Mouse (Mus musculus): ENCODE measurements around the gene Pon2. TPM values are rescaled to one million over a fixed set of nuclear protein-coding genes. Genes with fewer than 3 reads are reported as not detected.
"Not testable (repeated sequence)": the region's sequence is repeated elsewhere in the genome, so short reads cannot be mapped to it uniquely, and the experiment has no call there.

Pon2 gene
- total RNA-seq, 1 experiment: 12.7 TPM

- DNase-seq (ENCODE audit: low read depth, low spot score): no peak
- no peaks in the 10 kb centered on the region for H3K9me3 ChIP-seq (ENCODE audit: control insufficient read depth, insufficient read depth, low read depth, low read length)
- H3K27ac ChIP-seq (ENCODE audit: insufficient read depth, low read depth, low read length, poor library complexity, severe bottlenecking): no peak overlapping the region
- in situ Hi-C loops (cut with MboI; ENCODE audit: low sequenced_read_pairs in 2 of 2, unreplicated experiment in 2 of 2): no loop called here
- H3K9ac ChIP-seq (ENCODE audit: insufficient read depth, low read depth, low read length, poor library complexity, severe bottlenecking): no peak overlapping the region
- no peak overlapping the region for H3K4me3 ChIP-seq (ENCODE audit: insufficient read depth in 1 of 2, low read depth in 1 of 2, low read length in 2 of 2, poor library complexity in 1 of 2, severe bottlenecking in 1 of 2)
- TF ChIP-seq MAFK (IDR thresholded peaks at IDR 0.05; ENCODE audit: insufficient read depth, low read depth, low read length) (no peak), CHD2 (IDR thresholded peaks at IDR 0.05; ENCODE audit: low read depth, low read length) (no peak), HCFC1 (IDR thresholded peaks at IDR 0.05; ENCODE audit: borderline replicate concordance, insufficient read depth, low read length) (no peak), ZNF384 (IDR thresholded peaks at IDR 0.05; ENCODE audit: low read depth, low read length) (no peak), ZC3H11A (IDR thresholded peaks at IDR 0.05; ENCODE audit: borderline replicate concordance, low read depth, low read length) (no peak)
- H3K36me3 ChIP-seq (ENCODE audit: control insufficient read depth, insufficient read depth, low read length, poor library complexity, severe bottlenecking): no peaks in the 10 kb centered on the region
- no peaks in the 10 kb centered on the region for H3K4me1 ChIP-seq (ENCODE audit: control insufficient read depth in 2 of 2, insufficient read depth in 2 of 2, low read length in 2 of 2, poor library complexity in 1 of 2)
These were observed 63.7 kb downstream of the Pon2 start for GRCm38 (mm10) chr6:5234563-5234962.

DNA sequence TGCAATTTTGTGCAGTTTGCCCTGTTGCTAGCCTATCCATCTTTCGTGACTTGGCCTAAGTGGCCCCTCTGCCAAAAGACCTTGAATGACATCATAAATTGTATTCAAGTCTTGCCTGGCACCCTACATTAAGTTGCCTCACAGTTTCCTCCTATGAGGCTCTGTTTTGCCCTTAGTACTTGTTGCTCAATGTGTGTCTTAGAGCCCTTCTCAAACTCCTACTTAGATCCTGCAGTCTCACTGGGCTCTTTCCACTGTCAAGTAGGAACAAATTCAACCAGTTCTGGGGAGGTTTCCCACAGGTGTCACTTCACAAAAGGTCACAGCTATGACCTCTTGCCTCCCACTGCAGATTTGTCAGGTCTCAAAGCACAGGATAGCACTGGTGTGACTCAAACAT, 64.4 kb downstream of the Pon2 start:
- Histone ChIP-seq H3K27ac (ENCODE audit: insufficient read depth, low read depth, low read length, poor library complexity, severe bottlenecking) (no peak overlapping the region), H3K4me3 (ENCODE audit: insufficient read depth in 1 of 2, low read depth in 1 of 2, low read length in 2 of 2, poor library complexity in 1 of 2, severe bottlenecking in 1 of 2) (no peak overlapping the region), H3K36me3 (ENCODE audit: control insufficient read depth, insufficient read depth, low read length, poor library complexity, severe bottlenecking) (no peaks in the 10 kb centered on the region), H3K9ac (ENCODE audit: insufficient read depth, low read depth, low read length, poor library complexity, severe bottlenecking) (no peak overlapping the region), H3K4me1 (ENCODE audit: control insufficient read depth in 2 of 2, insufficient read depth in 2 of 2, low read length in 2 of 2, poor library complexity in 1 of 2) (no peaks in the 10 kb centered on the region), H3K9me3 (ENCODE audit: control insufficient read depth, insufficient read depth, low read depth, low read length) (no peaks in the 10 kb centered on the region)
- TF ChIP-seq HCFC1 (IDR thresholded peaks at IDR 0.05; ENCODE audit: borderline replicate concordance, insufficient read depth, low read length) (no peak), MAFK (IDR thresholded peaks at IDR 0.05; ENCODE audit: insufficient read depth, low read depth, low read length) (no peak), CHD2 (IDR thresholded peaks at IDR 0.05; ENCODE audit: low read depth, low read length) (no peak), ZNF384 (IDR thresholded peaks at IDR 0.05; ENCODE audit: low read depth, low read length) (no peak), ZC3H11A (IDR thresholded peaks at IDR 0.05; ENCODE audit: borderline replicate concordance, low read depth, low read length) (no peak)
- in situ Hi-C loops (cut with MboI; ENCODE audit: low sequenced_read_pairs in 2 of 2, unreplicated experiment in 2 of 2): no loop called here
- no peak for DNase-seq (ENCODE audit: low read depth, low spot score)

- Histone ChIP-seq H3K36me3 (ENCODE audit: control insufficient read depth, insufficient read depth, low read length, poor library complexity, severe bottlenecking) (no peaks in the 10 kb centered on the region), H3K4me1 (ENCODE audit: control insufficient read depth in 2 of 2, insufficient read depth in 2 of 2, low read length in 2 of 2, poor library complexity in 1 of 2) (no peaks in the 10 kb centered on the region), H3K9me3 (ENCODE audit: control insufficient read depth, insufficient read depth, low read depth, low read length) (no peaks in the 10 kb centered on the region), H3K4me3 (ENCODE audit: insufficient read depth in 1 of 2, low read depth in 1 of 2, low read length in 2 of 2, poor library complexity in 1 of 2, severe bottlenecking in 1 of 2) (no peak overlapping the region), H3K9ac (ENCODE audit: insufficient read depth, low read depth, low read length, poor library complexity, severe bottlenecking) (no peak overlapping the region), H3K27ac (ENCODE audit: insufficient read depth, low read depth, low read length, poor library complexity, severe bottlenecking) (no peak overlapping the region)
- in situ Hi-C loops (cut with MboI; ENCODE audit: low sequenced_read_pairs in 2 of 2, unreplicated experiment in 2 of 2): no loop called here
- TF ChIP-seq MAFK (IDR thresholded peaks at IDR 0.05; ENCODE audit: insufficient read depth, low read depth, low read length) (no peak), HCFC1 (IDR thresholded peaks at IDR 0.05; ENCODE audit: borderline replicate concordance, insufficient read depth, low read length) (no peak), ZNF384 (IDR thresholded peaks at IDR 0.05; ENCODE audit: low read depth, low read length) (no peak), CHD2 (IDR thresholded peaks at IDR 0.05; ENCODE audit: low read depth, low read length) (no peak), ZC3H11A (IDR thresholded peaks at IDR 0.05; ENCODE audit: borderline replicate concordance, low read depth, low read length) (no peak)
- no peak for DNase-seq (ENCODE audit: low read depth, low spot score)
These were observed 66.2 kb downstream of the Pon2 start for GRCm38 (mm10) chr6:5232022-5232421.

GRCm38 (mm10) chr6:5230261-5230660, 68.0 kb downstream of the Pon2 start:
- TF ChIP-seq CHD2 (IDR thresholded peaks at IDR 0.05; ENCODE audit: low read depth, low read length) (no peak), ZC3H11A (IDR thresholded peaks at IDR 0.05; ENCODE audit: borderline replicate concordance, low read depth, low read length) (no peak), HCFC1 (IDR thresholded peaks at IDR 0.05; ENCODE audit: borderline replicate concordance, insufficient read depth, low read length) (no peak)
- DNase-seq (ENCODE audit: low read depth, low spot score): no peak
- Histone ChIP-seq H3K36me3 (ENCODE audit: control insufficient read depth, insufficient read depth, low read length, poor library complexity, severe bottlenecking) (no peaks in the 10 kb centered on the region), H3K27ac (ENCODE audit: insufficient read depth, low read depth, low read length, poor library complexity, severe bottlenecking) (no peak overlapping the region), H3K4me1 (ENCODE audit: control insufficient read depth in 2 of 2, insufficient read depth in 2 of 2, low read length in 2 of 2, poor library complexity in 1 of 2) (no peaks in the 10 kb centered on the region), H3K4me3 (ENCODE audit: insufficient read depth in 1 of 2, low read depth in 1 of 2, low read length in 2 of 2, poor library complexity in 1 of 2, severe bottlenecking in 1 of 2) (no peak overlapping the region), H3K9me3 (ENCODE audit: control insufficient read depth, insufficient read depth, low read depth, low read length) (no peaks in the 10 kb centered on the region), H3K9ac (ENCODE audit: insufficient read depth, low read depth, low read length, poor library complexity, severe bottlenecking) (no peak overlapping the region)
- in situ Hi-C loops (cut with MboI; ENCODE audit: low sequenced_read_pairs in 2 of 2, unreplicated experiment in 2 of 2): no loop called here

DNA sequence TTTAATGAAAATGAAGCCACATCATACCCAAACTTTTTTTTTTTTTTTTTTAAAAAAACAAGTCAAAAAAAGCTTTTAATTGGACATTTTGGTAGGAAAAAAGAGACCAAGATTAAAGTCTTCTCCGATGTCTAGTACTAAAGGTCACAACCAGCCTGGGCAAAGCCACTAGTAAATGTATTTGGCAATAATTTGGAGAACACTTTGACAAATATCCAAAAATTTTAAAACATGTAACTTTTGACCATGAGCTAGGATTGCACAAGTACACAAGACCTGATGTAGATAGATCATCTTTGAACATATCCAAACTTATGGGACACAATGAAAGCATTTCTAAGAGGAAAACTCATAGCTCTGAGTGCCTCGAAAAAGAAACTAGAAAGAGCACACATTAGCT, 74.7 kb downstream of the Pon2 start:
- H3K36me3 ChIP-seq (ENCODE audit: control insufficient read depth, insufficient read depth, low read length, poor library complexity, severe bottlenecking); DNase-seq (ENCODE audit: low read depth, low spot score); H3K27ac ChIP-seq (ENCODE audit: insufficient read depth, low read depth, low read length, poor library complexity, severe bottlenecking); H3K4me1 ChIP-seq (ENCODE audit: control insufficient read depth in 2 of 2, insufficient read depth in 2 of 2, low read length in 2 of 2, poor library complexity in 1 of 2); H3K9me3 ChIP-seq (ENCODE audit: control insufficient read depth, insufficient read depth, low read depth, low read length); in situ Hi-C loops (cut with MboI; ENCODE audit: low sequenced_read_pairs in 2 of 2, unreplicated experiment in 2 of 2); H3K9ac ChIP-seq (ENCODE audit: insufficient read depth, low read depth, low read length, poor library complexity, severe bottlenecking); H3K4me3 ChIP-seq (ENCODE audit: insufficient read depth in 1 of 2, low read depth in 1 of 2, low read length in 2 of 2, poor library complexity in 1 of 2, severe bottlenecking in 1 of 2): not testable (repeated sequence)

Measured in ES-E14 (cell line).